Mouse (Mus musculus): ENCODE measurements at regions not wholly inside any gene's neighbourhood (a gene's known extent, or its start where the extent isn't known, plus 50 kb on each side); places are given as distances from the start of the nearest gene placed in this dataset.
A peak's percentile ranks its signal among the peaks of the same experiment; 100 is the strongest.

DNA sequence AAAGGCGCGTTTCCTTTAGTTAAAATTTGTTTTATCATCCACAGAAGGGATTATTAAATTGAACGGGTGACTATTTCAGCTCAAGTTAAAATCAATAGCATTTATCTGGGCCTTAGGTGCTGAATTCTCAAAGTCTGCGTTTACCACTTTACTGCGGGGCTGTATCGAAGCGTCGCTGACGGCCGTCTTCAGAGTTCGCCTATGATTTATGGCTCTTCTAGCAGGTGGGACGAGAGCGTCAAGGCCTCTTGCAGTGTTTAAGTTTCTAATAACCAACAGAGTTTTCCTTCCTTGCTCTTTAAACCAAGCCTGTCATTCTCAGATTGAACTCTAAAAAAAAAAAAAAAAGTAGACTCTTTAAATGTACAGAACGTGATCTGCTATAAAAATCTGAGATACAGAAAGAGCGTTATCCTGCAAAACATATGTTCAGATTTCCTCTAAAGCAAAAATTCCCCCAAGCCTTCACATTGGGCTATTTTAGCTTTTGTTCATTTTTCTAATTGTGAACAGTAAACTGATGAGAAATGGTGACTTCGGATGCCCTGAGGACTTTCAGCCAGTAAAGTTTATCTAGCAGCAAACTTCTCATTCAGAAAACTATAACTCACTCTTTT, 246.9 kb downstream of the Rpl36a-ps1 start:
- DNase-seq (ENCODE audit: low spot score in 2 of 2), result no peak

DNA sequence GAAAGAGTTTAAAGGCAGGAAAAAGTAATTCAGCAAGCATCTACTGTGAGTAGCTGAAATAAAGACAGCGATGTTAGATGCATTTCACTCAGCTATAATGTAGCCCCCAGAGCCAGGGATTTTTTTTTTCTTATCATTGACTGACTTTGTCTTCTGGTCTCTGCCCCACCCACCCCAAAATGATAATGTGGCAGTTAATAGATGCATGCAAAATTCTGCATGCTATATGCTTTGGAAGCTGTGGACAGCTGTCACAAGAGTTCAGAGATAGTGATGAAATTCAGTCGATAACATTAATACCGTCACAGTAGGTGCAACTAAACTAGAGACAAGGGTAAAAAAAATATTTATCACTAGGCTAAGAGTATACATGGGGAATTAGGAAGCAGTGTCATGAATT, 263.7 kb downstream of the Rpl36a-ps1 start:
- DNase-seq (ENCODE audit: low spot score in 2 of 2), result no peak

DNA sequence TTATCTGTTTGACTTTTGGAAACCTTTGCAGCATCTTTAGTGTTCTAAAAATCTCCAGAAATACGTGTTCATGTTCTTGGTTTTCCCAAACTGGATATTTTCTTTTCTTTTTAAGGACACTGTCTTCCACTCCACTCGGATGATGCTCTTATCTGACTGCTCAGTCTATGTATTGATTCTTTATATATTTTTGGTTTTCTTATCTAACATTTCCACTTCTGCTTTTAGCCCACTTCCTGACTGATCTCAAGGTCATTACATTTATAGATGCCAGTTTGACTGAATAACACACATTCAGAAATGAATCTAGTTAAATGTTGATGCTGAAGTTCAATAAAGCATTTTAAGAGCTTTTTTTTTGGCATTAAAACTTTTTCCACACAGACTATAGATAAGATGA, 265.3 kb downstream of the Rpl36a-ps1 start:
- no peak for DNase-seq (ENCODE audit: low spot score in 2 of 2)

DNA sequence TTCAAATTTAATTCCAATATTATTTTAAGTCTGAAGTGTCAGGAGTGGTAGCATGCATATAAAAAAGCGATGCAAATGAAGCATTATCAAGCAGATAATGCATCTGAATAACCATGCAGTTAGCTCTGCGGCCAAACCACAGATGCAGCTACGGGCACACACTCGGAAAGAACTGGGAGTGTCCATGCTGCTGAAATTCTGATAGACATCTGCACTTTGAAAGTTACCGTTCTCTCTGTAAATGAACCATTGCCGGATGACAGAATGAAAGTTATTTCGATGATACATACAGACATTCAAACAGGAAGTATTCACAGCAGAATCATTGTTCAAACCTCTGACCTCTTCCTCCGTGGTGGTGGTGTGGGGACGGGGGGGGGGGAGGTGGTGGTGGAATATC, 271.6 kb downstream of the Rpl36a-ps1 start:
- no peak for DNase-seq (ENCODE audit: low spot score in 2 of 2)

DNA sequence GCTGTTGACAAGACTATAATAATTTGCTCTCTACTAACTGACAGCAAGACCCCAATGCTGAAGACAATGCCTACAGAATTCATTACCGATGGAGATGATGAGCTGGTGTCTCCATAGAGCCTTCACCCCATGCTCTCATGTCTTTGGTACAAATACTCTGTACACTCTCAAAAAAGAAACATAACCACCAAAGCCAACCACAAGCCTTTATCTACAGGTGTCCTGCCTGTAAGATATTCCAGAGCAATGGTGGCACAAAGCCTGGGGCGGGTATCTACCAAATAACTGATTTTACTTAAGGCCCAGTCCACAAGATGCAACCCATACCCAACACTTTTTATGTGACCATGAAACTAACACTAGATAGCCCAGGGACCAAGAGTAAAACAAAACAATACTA, 273.1 kb downstream of the Rpl36a-ps1 start:
- no peak for DNase-seq (ENCODE audit: low spot score in 2 of 2)

DNA sequence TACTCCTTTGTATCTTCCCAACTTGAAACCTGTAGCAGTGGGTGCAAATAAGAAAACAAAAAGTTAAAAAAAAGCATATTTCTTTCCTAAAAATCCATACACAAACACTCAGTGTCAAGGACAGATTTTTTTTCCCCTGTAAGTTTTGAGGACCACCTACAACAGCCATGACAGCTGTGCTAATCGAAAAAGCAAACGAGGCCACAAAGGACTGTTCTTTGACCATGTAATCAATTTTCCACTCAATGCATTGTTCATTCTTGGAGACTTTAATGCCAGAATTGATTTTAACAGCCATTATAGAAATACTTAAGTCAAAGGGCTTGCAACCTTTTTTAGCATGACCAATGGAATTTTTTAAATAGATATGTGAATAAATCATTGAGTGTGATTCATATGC, 286.1 kb downstream of the Rpl36a-ps1 start:
- no peak for DNase-seq (ENCODE audit: low spot score in 2 of 2)

DNA sequence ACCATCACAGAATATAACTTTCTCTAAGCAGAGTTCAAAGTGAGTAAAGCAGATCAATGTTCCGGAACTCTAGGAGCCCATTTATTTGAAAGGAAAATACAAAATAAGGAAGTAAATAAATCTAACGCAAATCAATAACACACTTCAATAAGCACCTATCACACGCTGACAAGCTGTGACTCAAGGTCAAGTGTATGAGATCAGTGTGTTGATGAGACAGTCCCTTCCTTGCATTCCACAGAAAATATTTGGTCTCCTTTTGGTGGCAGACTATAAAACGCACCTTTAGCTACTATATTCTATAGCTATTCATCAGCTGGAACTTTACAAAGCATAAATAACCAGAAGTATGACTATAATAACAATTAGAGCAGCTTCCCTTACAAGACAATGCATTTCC, 286.5 kb downstream of the Rpl36a-ps1 start:
- no peak for DNase-seq (ENCODE audit: low spot score in 2 of 2)

DNA sequence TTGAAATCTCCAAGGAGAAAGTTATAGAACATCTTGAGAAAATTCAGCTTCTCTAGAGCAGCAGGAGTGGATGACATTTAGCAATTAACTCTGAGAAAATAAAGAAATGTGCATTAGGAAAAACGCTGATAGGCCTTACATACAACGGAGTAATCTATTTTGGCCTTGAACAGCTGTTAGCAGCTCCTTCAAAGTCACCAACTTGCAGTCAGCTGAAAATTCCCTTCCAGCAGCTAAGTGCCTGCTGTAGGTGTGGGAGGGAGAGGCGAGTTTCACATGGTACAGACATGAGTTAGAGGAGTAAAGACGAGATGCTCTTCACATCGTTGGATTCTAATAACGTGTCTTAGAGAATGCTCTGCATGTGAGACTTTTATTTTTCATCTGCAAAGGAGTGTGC, 290.8 kb downstream of the Rpl36a-ps1 start:
- no peak for DNase-seq (ENCODE audit: low spot score in 2 of 2)

DNA sequence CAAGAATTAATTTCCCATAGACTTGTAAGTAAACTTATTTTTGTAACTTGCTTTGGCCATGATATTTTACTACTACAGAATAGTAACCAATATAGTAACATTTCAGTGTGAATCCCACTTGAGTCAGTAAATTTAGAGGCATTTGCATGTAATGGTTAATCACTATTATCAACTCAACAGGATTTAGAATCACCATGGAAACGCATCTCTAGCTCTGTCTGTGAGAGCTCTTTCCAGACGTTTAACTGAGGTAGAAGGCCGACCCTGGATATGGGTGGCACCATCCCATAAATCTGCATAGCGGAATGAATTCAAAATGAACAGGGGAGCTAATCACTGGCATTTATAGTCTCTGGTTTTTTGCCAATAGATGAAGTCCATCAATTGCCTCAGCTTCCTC, 337.6 kb downstream of the Rpl36a-ps1 start:
- no peak for DNase-seq (ENCODE audit: low spot score in 2 of 2)

DNA sequence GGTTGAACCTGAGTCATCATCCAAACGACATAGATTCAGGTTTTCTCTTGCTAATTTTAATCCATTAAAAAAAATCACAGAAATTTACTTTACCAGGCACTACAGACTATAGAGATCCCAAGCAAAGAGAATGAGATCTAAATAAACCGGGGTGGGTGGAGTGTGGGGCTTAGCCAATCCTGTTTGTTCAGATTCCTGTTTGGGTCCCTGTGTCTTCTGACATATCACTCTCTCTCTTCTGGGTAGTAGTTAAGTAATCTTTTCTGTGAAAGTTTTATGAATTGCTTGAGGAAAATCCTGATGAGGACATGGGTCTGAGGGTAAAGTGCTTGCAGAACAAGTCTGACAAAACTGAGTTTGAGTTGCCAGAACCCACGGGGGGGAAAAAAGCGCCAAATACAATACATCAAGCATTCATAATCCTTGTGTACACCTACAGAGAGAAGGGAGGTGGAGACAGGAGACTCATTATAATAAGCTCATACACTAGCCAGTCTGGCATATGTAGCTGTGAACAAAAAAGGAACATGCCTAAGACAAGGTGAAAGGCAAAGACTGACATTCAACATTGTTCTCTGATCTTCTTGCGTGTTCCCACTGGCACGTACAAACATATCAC, 339.8 kb downstream of the Rpl36a-ps1 start:
- DNase-seq (ENCODE audit: low spot score in 2 of 2), result no peak

DNA sequence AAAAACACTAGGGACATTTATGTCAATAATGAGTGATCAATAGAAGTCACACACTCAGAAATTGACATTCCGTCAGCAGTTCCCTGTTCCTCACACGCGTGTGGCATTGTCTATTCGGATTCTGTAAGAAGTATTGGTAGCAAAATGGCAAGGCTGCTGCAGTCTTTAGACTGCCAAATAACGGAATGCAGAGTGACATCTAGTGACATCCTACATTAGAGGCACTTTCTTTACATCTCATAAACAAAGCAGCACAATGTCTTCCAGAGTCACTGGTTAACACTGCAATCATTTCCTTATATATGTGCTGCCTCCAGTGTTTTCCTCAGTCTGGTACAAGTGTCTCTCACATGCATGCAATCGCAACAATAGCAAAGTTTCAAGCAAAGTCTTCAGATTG, 342.9 kb downstream of the Rpl36a-ps1 start:
- no peak for DNase-seq (ENCODE audit: low spot score in 2 of 2)

DNA sequence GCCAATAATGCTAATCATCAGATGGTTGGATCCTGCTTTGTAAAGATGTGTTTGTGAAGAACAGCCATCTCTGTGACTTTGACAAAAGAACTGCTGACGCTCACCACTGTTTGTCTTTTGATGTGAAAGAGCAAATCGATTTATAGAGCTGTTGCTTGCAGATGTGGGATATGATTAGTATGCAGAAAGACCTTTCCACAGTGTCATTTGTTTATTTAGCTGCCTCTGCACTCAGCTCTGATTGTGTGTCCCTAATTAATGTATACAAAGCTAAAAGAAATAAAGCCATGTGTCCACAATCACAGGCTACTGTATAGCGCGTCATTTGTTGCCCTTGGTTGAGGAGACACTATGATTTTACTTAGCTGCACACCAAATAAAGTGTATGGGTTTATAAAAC, 343.6 kb downstream of the Rpl36a-ps1 start:
- no peak for DNase-seq (ENCODE audit: low spot score in 2 of 2)

DNA sequence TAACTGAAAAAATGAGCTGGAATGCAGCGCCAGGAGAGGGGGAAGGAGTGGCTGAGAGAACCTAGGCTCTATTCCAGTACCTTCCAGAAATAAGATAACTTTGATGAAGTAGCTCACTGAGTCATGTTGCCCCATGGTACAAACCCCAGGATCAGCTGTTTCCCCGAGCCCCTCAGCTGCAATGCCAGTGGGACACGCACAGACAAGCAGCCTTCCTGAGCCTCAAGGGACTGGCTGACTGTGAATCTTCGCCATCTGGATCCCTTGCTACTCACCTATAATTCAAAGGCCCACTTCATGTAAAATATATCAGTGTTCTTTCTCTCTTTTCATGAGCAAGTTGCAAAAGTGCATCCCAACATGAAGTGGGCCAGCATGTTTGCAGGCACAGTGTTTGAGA, 346.5 kb downstream of the Rpl36a-ps1 start:
- no peak for DNase-seq (ENCODE audit: low spot score in 2 of 2)

DNA sequence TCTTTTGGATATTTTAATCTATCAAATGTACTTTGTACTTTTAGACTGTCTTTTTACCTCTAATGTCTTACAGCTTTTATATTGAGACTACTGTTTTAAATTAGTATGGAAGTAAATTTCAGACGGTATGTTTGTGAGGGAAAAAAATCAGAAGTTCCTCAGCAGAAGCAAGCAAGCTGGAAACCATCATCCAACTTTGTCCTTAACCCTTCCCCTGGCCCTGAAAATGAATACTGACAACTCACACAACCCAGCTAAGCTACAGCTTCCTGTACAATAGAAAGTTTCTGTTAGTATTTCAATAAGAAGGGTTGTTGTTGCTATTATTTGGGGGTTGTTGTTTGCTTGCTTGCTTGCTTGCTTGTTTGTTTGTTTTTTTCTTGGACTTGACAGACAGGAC, 350.4 kb downstream of the Rpl36a-ps1 start:
- no peak for DNase-seq (ENCODE audit: low spot score in 2 of 2)

DNA sequence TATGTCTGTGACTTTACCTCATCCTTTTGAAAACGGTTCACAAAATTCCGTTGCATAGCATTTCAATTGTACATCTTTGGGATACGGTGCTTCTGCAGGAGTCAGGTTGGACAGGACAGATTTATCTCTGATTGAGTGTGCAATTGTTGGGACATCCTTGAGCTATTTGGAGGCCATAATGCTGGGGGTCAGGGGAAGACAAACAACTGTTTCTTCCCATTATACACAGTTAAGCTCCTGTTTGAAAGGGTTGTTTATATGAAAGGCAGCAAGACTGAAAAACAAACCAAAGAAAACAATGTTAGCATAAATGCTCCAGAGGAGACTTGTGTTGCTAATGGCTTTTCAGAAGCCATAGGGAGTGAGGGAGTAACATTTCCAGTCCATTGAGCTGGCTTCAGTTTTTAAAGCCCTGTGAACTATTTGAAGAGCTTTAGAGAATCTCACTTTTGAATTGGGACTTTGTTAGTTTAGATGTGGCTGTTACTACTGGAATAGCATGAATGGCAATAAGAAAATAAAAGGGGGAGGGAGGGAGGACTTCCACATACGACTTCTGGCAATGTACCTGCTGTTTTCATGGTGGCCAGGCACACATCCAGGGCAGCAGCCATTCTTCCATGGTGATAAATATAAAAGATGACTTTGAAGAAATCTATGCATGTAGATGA, 351.3 kb downstream of the Rpl36a-ps1 start:
- no peak for DNase-seq (ENCODE audit: low spot score in 2 of 2)

DNA sequence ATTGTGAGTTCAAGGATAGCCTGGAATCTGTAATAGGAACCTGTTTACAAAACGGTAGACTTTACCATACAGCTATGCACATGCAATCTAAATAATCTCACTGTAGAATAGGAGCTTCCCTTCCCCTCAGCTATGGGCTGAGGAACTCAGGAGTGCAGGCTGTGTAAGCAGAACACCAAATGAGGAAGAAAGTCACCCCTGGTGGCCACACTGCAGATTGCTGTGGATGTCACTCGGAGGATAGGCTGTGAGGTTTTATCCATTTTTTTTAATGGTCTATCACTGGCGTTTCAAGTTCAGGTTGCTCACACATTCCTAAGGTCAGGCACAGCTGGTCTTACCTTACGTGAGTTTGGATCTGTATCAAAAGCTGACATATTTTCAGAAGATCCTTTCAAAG, 365.1 kb downstream of the Rpl36a-ps1 start:
- no peak for DNase-seq (ENCODE audit: low spot score in 2 of 2)

DNA sequence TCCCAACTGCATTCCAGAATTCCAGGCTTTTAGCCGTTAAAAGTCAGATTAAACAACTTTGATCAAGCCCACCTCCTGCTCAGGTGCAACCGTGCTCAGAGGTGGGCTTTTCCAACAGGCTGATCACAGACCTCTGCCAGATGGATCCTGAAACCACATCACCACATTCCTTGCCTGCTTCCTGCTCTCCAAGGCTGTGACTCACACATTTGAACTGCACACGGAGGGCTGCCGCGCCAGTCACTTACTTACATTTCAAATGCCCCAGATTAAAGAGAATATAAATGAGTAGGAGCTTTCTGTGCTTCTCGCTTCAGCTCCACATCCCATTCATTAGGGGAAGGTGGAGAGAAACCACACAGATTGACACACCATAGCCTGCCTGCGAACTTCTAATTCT, 367.6 kb downstream of the Rpl36a-ps1 start:
- DNase-seq (ENCODE audit: low spot score in 2 of 2), result no peak

DNA sequence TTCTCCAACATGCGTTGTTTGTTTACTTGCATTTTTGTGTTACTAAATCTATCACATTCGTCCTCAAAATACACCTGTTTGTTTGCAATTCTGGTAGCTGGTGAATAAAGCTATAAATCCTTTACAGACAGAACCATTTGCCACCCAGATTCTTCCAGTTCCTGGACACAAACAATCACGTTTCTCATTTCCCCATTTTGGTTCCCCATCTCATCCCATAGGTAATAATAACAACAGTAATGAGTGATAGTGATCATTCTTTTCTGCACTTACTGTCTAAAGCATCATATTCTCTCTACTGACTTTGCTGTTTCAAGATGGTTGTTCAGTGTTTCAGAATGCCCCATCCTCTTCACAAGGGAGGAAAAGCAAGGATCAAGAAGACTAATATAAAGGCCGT, 368.3 kb downstream of the Rpl36a-ps1 start:
- DNase-seq (ENCODE audit: low spot score in 2 of 2), result no peak

DNA sequence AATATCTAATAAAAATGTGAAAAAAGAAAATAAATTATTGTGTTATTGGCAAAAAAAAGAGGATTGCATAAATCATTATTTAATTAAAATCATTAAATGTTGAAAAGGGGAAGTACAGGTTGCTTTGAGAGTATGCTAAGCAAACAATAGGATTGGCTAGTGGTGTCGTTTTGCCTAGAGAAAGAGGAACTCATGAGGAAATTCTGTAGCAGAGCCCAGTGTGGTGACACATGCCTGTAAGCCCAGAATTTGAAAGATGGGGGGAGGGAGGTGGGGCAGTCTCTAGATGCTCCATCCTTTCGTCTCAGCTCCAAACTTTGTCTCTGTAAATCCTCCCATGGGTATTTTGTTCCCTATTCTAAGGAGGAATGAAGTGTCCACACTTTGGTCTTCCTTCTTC, 388.3 kb downstream of the Rpl36a-ps1 start:
- DNase-seq (ENCODE audit: low spot score in 2 of 2), result no peak

DNA sequence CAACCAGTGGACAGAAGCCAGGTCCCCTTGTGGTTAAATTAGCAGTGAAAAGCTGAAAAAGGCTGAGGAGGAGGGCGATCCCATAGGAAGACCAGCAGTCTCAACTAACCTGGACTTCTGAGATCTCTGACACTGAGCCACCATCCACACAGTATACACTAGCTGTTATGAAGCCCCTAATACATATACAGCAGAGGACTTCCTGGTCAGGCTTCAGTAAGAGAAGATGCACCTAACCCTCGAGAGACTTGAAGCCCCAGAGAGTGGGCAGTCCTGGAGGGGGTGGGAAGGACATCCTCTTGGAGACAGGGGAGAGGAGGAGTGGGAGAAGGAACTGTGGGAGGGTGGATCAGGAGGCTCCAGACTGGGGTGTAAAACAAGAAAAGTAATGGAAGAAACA, 397.9 kb downstream of the Rpl36a-ps1 start:
- DNase-seq (ENCODE audit: low spot score in 2 of 2), result no peak

DNA sequence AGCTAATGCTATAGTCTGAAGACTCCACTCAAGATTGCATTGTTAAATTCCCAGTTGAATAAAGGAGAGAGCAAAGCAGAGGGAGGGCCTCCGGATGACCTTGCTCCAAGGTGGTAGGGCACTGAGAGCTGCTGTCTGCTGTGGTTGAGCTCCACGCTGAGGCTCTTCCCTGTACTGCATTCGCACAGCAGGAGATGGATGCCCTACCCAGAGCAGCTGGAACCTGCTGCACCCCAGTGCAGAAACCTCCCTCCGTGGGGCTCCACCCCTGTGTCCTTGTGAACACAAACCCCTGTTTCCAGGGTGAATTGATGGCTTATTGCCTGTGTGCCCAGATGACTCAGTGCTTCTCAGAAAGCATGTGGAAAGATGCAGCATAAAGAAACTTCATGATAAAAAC, 404.3 kb downstream of the Rpl36a-ps1 start:
- peak; percentile 24 to 54 for DNase-seq (ENCODE audit: low spot score in 2 of 2)

DNA sequence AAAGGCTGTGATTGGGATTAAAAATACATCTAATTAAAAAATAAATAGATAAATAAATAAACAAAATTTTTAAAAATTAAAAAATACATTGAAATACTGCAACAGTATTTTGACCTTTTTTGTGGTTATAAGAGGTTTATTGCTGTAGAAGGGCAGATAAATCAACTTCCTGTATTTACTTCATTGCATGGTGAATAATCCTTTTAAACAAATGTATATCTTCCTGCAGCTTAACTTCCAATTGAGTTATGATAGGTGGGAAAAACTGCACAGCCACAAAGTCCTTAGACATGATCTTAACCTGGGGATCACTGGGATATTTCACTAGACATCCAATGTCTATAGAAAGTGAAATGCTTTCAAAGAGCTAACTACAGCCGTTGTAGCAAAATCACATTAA, 402.1 kb upstream of the Dach1 start:
- DNase-seq (ENCODE audit: low spot score in 2 of 2), result no peak

DNA sequence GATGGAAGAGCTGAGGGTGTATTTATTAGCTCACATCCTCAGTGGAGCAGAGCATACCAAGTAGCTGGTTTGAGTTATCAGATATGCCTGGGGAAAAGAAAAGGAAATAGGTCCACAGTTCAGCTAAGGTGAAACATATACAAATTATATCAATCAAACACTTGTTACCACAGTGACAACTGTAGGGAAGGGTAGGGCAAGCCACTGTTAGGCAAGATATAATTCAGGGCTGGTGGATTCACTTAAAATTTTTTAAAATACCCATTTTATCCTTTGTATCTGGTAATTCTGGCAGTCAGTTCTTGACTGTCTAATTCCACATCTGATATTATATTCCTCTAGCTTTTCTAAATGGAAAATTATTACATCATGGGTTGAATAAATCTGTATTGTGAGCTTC, 392.4 kb upstream of the Dach1 start:
- DNase-seq (ENCODE audit: low spot score in 2 of 2), result no peak
